Mouse (Mus musculus) lung, postnatal 4 days (tissue): ENCODE results near the gene Nedd8.

Experiments used
- DNase-seq, 2 experiments: peaks; one replicate each; pipeline ENCODE4 v3.0.0; 2021

Gene Nedd8

DNA sequence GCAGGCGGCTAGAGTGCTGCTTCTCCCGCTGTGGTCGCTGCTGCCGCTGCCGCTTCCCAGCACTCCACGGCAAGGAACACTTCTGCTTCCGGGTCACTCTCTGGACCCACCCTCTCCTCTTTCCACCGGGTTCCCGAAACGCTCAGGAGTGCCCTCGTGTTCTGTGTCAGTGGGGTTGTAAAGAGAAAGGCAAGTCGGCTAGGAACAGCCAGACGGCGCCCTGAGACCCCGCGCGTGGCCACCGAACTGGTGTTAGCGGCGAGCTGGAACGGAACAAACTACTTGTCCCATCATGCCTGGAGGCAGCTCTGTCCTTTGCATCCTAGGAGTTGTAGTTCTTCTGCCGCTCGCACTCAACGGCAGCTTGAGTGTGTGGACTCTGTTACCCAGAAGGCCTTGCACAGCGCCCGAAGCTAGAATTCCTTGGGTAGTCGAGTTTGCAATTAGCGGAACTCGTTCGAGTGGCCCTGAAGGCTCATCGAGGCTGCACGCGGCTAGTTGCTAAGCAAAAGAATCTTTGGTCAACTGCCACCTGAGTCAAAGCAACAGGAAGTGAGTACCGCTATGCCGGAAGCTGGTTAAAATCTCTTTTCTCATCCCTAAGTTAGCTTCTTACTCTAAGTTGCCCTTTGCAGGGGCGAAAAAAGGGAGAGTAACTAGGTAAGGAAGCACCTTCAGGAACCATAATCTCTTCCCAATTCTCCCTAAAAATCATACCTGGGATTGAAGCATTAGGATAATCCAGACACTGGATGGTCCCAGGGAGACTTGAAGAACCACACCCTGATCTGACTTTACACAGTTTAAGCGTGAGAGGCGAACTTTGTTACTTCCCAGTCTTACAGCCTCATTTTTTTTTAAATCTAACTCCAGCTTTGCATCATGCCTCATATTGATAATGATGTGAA, at the start of gene Nedd8, which contains the start of gene Gmpr2:
Gene Nedd8, minus strand, starts transcription at position 292 of the 908 bp plus-strand sequence.
Gene Gmpr2, plus strand, starts transcription at position 109 of the 908 bp plus-strand sequence.
- peak; percentile 90 to 94 for DNase-seq

DNA sequence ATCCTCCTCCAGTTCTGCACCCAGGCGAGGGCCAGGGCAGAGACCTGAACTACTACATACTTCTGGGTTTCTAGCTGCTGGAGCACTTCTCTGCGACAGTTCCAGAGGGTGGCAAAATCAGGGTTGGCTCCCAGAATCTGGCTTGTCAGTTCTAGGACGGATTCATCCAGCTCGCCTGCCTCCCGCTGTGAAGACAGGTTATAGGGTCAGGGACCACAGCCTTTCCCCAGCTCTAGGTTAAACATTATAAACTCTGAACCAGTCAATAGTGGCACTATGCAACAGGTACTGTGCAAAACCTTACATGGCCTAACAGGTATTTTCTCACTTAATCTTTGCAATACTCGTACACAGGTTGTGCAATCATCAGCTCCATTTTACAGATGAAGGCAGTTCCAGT, 49.2 kb upstream of the Nedd8 start:
- no peak for DNase-seq

DNA sequence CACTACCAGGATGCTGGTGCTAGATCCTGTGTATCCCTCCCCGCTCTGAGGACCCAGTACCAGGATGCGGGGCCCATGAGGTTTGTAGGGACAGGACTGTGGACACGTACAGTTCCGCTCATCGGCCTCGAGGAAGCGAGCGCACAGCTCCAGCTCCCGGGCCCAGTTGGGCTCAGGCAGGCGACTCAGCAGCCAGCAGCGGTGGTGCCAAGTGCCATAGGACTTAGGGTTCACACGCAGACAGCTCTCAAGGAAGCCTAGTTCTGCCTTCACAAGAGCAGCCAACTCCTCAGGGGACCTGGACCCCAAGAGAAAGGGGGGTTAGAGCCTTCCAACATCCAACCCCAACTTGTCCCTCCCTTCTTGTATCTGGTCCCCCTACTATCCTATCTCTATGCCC, 48.7 kb upstream of the Nedd8 start:
- no peak for DNase-seq

DNA sequence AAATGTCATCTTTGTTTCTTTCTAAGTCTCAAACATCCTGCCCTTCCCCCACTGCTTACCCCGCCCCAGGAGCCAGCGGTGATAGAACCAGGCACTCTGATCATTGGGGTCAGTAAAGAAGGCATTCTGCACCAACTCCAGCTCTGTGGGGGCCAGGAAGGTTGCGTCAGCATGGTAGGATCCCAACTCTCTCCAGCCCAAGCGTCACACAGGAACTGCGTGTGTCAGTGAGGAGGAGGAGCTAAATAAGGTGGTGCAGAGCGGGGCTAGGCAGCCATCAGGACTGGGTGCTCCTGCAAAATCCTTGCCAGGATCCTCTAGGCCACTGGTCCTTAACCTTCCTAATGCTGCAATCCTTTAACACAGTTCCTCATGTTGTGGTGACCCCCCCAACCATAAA, 47.8 kb upstream of the Nedd8 start:
- no peak for DNase-seq

- DNase-seq, result no peak
Observed at GRCm38 (mm10) chr14:55716884-55717283, 45.0 kb upstream of the Nedd8 start.

DNA sequence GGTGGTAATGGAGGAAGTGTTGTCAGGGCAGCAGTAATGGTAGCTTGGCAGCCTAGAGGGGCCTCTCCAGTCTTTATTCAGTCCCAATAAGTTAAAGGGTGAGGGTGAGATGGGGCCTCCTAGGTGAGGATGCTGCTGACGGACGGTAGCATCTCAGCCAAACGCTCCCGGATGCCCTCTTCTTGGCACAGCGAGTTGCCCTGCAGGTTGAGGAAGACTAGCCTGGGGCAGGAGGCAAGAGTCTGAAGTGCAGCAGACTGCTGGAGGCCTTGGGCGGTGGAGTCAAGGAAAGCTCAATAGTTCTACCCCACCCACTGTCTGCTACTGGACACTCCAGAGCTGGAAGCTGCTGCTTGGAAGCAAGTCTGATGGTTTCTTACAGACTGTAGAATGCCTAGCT, 44.3 kb upstream of the Nedd8 start:
- DNase-seq, result no peak

DNA sequence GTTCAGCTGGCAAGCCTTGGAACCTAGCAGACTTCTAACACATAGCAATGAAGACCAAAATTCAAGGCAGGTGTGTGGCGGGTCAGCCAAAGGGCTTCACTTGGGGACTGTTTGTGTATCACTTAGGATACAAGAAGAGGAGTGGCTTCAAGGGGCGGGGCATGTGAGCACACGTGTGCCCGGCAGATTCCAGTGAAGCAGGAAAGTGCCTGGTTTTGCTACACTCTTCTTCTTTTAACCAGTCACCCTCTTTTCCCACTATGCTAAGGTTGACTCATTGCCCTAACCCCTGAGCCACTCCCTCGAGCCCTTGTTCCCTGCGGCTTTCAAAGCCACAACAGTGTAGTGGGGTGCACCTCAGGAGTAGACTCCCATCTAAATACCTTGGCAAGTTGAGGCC, 43.0 kb upstream of the Nedd8 start:
- peak; percentile 42 to 49 for DNase-seq

- no peak for DNase-seq
Observed at GRCm38 (mm10) chr14:55713729-55714122, 41.8 kb upstream of the Nedd8 start, which contains the start of gene Tgm1. TSS of gene Tgm1 (minus strand) at chr14:55713926.

DNA sequence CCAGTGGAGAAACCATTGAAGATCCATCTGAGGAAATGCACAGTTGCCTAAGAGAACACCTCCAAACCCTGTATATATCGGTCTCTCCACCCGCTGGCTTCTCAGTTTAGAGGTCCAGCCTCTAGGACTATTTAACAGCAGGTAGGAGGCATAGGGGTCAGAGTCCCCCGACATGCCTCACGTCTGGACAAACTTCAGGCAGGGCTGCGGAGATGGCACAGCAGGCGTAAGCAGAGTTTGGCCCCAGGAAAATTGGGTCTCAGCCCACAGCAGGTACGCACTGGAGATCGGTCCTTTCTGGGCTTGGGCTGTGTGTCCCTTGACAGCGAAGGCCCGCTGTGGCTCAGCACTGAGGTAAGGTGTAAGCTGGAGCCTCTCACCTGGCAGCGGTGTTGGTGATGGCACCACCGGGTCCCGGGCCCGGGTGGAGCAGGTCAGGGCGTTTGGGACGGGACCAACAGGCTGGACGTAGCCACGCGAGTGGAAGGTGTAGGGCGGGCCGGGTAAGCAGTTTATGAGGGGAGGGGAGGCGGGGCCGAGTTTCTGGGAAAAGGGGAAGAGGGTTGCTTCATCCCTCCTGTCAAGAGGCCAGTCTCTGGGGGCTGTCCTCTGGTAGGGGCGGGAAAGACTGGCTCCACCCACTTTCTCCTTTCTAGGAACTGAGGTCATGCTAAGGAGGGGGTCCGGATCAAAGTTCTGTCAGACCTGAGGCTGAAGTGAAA, 41.2 kb upstream of the Nedd8 start:
- DNase-seq, result peak; percentile 70 to 73

DNA sequence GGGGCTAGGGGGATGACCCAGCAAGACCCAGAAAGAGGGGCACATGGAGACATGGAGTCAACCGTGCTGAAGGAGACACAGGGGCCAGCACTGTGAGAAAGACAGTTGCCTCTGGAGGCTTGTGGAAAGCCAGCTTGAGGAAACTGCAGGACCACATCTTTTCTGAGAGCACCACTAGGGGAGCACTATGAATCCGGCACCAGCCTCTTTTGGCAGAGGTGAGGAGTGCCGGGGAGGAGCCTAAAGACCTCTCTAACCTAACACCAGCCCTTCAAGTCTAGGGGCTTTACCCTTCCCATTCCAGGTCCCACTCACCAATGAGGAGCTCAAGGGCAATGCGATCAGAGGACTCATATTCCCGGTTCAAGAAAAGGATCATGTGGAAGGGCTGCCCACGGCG, 39.9 kb upstream of the Nedd8 start:
- DNase-seq, result no peak

GRCm38 (mm10) chr14:55709509-55709908, 37.6 kb upstream of the Nedd8 start:
- DNase-seq, result no peak

DNA sequence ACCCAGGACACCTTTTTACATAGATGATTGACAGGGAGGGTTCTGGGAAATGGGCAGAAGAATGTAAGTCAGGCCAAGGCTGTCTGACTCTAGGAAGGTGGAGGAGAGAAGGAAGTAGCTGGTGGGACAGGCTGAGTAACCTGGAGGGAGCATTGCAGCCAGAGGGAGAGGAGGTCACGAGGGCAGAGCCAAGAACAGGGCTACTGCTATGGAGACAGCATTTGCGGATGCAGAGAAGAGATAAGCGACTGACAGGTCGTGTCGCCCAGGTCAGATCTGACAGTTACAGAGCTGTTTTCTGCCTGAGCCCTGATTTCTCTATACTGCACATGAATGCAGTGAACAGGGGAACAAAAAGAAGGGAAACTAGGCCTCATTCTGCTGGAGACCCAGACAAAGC, 35.5 kb upstream of the Nedd8 start:
- DNase-seq, result no peak

DNA sequence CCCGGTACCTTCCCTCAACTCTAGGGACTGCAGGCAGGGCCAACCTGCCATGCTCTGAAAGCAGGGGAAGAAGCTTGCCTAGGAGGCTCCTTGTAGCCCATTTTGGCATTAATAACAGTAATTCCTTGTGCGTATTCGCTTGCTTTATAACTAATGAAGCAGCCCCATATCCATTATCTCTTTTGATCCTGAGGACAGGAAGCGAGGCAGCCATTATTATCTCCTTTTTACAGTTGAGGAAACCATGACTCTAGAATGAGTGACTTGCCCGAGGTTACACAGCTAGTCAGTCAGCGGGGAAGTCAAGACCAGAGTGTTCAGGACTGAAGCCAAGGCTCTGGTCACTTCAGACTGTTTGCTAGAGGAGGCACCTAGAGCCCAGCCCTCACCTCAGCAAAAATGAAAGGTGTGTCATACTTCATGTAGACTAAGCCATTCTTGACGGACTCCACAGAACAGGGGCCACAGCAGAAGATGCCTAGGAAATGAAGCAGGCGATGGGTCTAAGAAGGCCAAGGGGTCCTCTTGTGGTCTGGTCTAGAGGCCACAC, 34.2 kb upstream of the Nedd8 start:
- no peak for DNase-seq

DNA sequence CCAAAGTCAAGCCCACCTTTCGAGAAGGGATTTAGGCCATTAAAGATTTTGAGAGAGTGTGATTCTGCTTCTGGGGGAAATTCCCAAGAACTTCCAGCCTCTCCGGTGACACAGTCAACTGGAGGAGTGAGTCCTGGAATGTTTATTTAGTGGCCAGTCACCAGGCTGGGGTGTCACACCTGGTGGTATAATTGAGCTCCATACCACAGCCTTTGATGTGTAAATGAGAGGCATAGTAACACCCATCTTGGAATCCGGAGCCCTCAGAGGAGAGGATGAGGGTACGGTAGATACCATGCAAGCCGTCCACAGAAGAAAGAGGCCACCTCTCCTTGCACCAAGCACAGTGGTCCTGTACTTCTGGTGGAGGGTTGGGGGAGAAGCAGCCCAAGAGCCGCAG, 30.8 kb upstream of the Nedd8 start:
- DNase-seq, result no peak

GRCm38 (mm10) chr14:55701131-55701530, 29.2 kb upstream of the Nedd8 start:
- no peak for DNase-seq

GRCm38 (mm10) chr14:55697226-55697625, 25.3 kb upstream of the Nedd8 start:
- DNase-seq, result no peak

GRCm38 (mm10) chr14:55689433-55689832, 17.5 kb upstream of the Nedd8 start:
- no peak for DNase-seq

GRCm38 (mm10) chr14:55682118-55682493, 10.2 kb upstream of the Nedd8 start:
- no peak for DNase-seq

- DNase-seq, result peak; percentile 94 to 95
Observed at GRCm38 (mm10) chr14:55681160-55682117, 9.5 kb upstream of the Nedd8 start, which contains the start of gene Tinf2. TSS of gene Tinf2 (minus strand) at chr14:55681820.

DNA sequence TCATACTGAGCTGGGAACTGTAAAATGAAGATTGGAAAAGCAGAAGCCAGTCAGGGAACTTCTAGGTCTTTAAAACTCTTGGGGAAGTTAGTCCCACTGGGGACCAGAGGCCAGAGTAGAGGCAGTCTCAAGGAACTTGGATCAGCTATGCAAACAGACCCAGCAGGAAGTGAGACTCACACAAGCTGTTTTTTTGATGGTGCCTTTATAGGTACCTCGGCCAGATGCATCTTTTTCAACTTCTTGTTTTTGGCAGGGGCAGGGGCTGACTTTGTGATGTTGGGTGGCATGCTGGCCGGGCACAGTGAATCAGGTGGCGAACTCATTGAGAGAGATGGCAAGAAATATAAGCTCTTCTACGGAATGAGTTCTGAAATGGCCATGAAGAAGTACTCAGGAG, 5.7 kb upstream of the Nedd8 start:
- DNase-seq, result no peak

- no peak for DNase-seq
Observed at GRCm38 (mm10) chr14:55672741-55673060, 777 bp upstream of the Nedd8 start.

GRCm38 (mm10) chr14:55671486-55671832, 465 bp downstream of the Nedd8 start:
- DNase-seq, result no peak

GRCm38 (mm10) chr14:55660636-55661035, 11.3 kb downstream of the Nedd8 start:
- DNase-seq, result no peak
